Mouse (Mus musculus) cortical plate, adult 2 months (tissue): ENCODE measurements around the gene Drc3. TPM values are rescaled to one million over a fixed set of nuclear protein-coding genes. Genes with fewer than 3 reads are reported as not detected.

Experiments used
- H3K27ac ChIP-seq: fragments of 200-500 bp; 2 replicates; pipeline ENCODE4 v1.5.1; 2012; ENCODE audit warnings: low read length, control low read depth, inconsistent platforms; ENCODE audit not compliant: insufficient read depth
- H3K4me1 ChIP-seq: fragments of 200-500 bp; 2 replicates; pipeline ENCODE4 v1.6.1; 2011; ENCODE audit warnings: low read length; ENCODE audit not compliant: control insufficient read depth, insufficient read depth
- H3K4me3 ChIP-seq: fragments of 200-500 bp; 2 replicates; pipeline ENCODE4 v1.5.1; 2011; ENCODE audit warnings: mild to moderate bottlenecking, low read length, control low read depth; ENCODE audit not compliant: insufficient read depth
- CTCF ChIP-seq: fragments of 200-500 bp; IDR thresholded peaks from 2 replicates; pipeline ENCODE4 v1.5.1; 2011; ENCODE audit warnings: mild to moderate bottlenecking, control low read depth, low read length; ENCODE audit not compliant: insufficient read depth; ENCODE audit errors: extremely low read depth
- POLR2A ChIP-seq: fragments of 200-500 bp; IDR thresholded peaks from 2 replicates; pipeline ENCODE4 v1.6.1; 2011; ENCODE audit warnings: mild to moderate bottlenecking, low read length, control low read depth; ENCODE audit not compliant: insufficient read depth; ENCODE audit errors: extremely low read depth
- polyA plus RNA-seq: library from polyadenylated mRNA; depleted of rRNA; stranded (reverse); fragments of >200 nt; gene quantifications from 2 replicates; pipeline ENCODE4 v1.2.3, GENCODE M21; 2012; rRNA removed

The Drc3 gene
- polyA plus RNA-seq, 1 experiment, result 17.3 TPM

- Histone ChIP-seq H3K4me3 (no peak overlapping the region), H3K4me1 (no peaks in the 10 kb centered on the region), H3K27ac (no peak overlapping the region)
- no peak for TF ChIP-seq CTCF
- TF ChIP-seq POLR2A, result no peak
Observed at GRCm38 (mm10) chr11:60440176-60440575, 87.0 kb downstream of the Drc3 start.

GRCm38 (mm10) chr11:60442896-60443295, 89.8 kb downstream of the Drc3 start:
- Histone ChIP-seq H3K27ac (no peak overlapping the region), H3K4me1 (no peaks in the 10 kb centered on the region), H3K4me3 (no peak overlapping the region)
- no peak for TF ChIP-seq POLR2A
- TF ChIP-seq CTCF, result no peak

Other genes starting within 250 kb of the Drc3 start
- 41.8 and 41.9 TPM in 2 replicates for gene Rai1, start 248.3 kb upstream of the Drc3 start, polyA plus RNA-seq
- gene Srebf1, start 130.7 kb upstream of the Drc3 start, polyA plus RNA-seq, result 51.2 and 56.7 TPM in 2 replicates
- 204 and 213 TPM in 2 replicates for gene Tom1l2, start 424 bp upstream of the Drc3 start, polyA plus RNA-seq
- 45.0 and 46.6 TPM in 2 replicates for gene Gid4, start 63.8 kb downstream of the Drc3 start, polyA plus RNA-seq
- gene Atpaf2, start 65.1 kb downstream of the Drc3 start, polyA plus RNA-seq, result 28.8 and 29.8 TPM in 2 replicates
- 79.6 and 80.2 TPM in 2 replicates for gene Drg2, start 101.3 kb downstream of the Drc3 start, polyA plus RNA-seq
- gene Myo15, start 116.0 kb downstream of the Drc3 start, polyA plus RNA-seq, result 0.25 and 0.31 TPM in 2 replicates
- 21.0 and 21.3 TPM in 2 replicates for gene Alkbh5, start 183.1 kb downstream of the Drc3 start, polyA plus RNA-seq